24 mouse cellular contexts compared by ENCODE assay signal in genomic region chr11:22793176-22793880, GRCm38 (mm10).
DNase-seq lines count a peak whose midpoint lies in the region; ATAC-seq and TF ChIP-seq lines count a peak whose summit lies in the region.
"Had no signal": no experiment of that assay in that cellular context is flagged by ENCODE, and none has a peak within 500 bp of the region (broad histone marks: within the 10 kb centered on the region; RNA-seq: fewer than 3 reads in every experiment).

No protein-coding gene starts in this region.

- no peaks in the 10 kb centered on the region for H3K9me3 ChIP-seq in liver, embryonic 14.5 days (ENCODE audit: control insufficient read depth, low read length)
- H3K9me3 ChIP-seq: embryonic facial prominence, embryonic 15.5 days; G1E; heart, embryonic 15.5 days; hindbrain, embryonic 15.5 days; intestine, embryonic 15.5 days; limb, embryonic 13.5 days; lung, embryonic 15.5 days had no signal

- H3K4me1 ChIP-seq in liver, embryonic 14.5 days (replicated peaks; ENCODE audit: control insufficient read depth in 2 of 2, insufficient read depth in 2 of 2, low read length in 1 of 2): peaks cover 11 to 34% of the 10 kb centered on the region in 2 experiments
- H3K4me1 ChIP-seq: embryonic facial prominence, embryonic 15.5 days; hindbrain, embryonic 15.5 days; intestine, embryonic 15.5 days; limb, embryonic 13.5 days; lung, embryonic 15.5 days had no signal

- TF ChIP-seq CTCF in liver, embryonic 14.5 days (IDR thresholded peaks at IDR 0.05; ENCODE audit: low read depth): no peak

- peak; percentile 53 for ATAC-seq in CD4-positive, CD25-positive, alpha-beta regulatory T cell, adult 4 months
- peak; percentile 92 for ATAC-seq in liver, embryonic 14.5 days (ENCODE audit: insufficient read depth)
- no peak for ATAC-seq in frontal cortex, adult (ENCODE audit: low TSS enrichment)
- ATAC-seq: forebrain, embryonic 14.5 days; intestine, embryonic 15.5 days; midbrain, embryonic 16.5 days had no signal

- H3K4me2 ChIP-seq in liver, embryonic 14.5 days (ENCODE audit: low read depth): peak overlapping the region; percentile 43
- H3K4me2 ChIP-seq: embryonic facial prominence, embryonic 15.5 days; heart, embryonic 15.5 days; hindbrain, embryonic 15.5 days; intestine, embryonic 15.5 days; limb, embryonic 13.5 days; lung, embryonic 15.5 days had no signal

- no peak overlapping the region for H3K9ac ChIP-seq in liver, embryonic 14.5 days (replicated peaks)
- H3K9ac ChIP-seq: embryonic facial prominence, embryonic 15.5 days; heart, embryonic 15.5 days; hindbrain, embryonic 15.5 days; intestine, embryonic 15.5 days; limb, embryonic 13.5 days; lung, embryonic 15.5 days had no signal

- intact Hi-C loops in heart, postnatal 10 days (cut with DNase I): no loop called here
- intact Hi-C loops in gastrocnemius, postnatal 14 days (cut with DNase I; ENCODE audit: low total_unique reads): no loop called here

- no peaks in the 10 kb centered on the region for H3K36me3 ChIP-seq in liver, embryonic 14.5 days (replicated peaks; ENCODE audit: control insufficient read depth, insufficient read depth, low read depth)
- H3K36me3 ChIP-seq: embryonic facial prominence, embryonic 15.5 days; heart, embryonic 15.5 days; hindbrain, embryonic 15.5 days; intestine, embryonic 15.5 days; limb, embryonic 13.5 days; lung, embryonic 15.5 days had no signal

- peak overlapping the region; percentile 34 for H3K27ac ChIP-seq in liver, embryonic 14.5 days
- H3K27ac ChIP-seq: embryonic facial prominence, embryonic 15.5 days; heart, embryonic 15.5 days; hindbrain, embryonic 15.5 days; intestine, embryonic 15.5 days; limb, embryonic 13.5 days; lung, embryonic 15.5 days had no signal

- DNase-seq in heart, postnatal 4 days: peak; percentile 0
- DNase-seq in heart, postnatal 10 days: no peak
- DNase-seq in c-Kit-positive CD71-positive TER-119-positive erythroid progenitor cells, embryonic 14.5 days (ENCODE audit: low spot score): peak; percentile 50
- DNase-seq in liver, embryonic 14.5 days (ENCODE audit: low read depth in 3 of 3, low spot score in 3 of 3): peak; percentile 45 to 60 (median 47)
- no peak for DNase-seq in gastrocnemius, postnatal 14 days
- no peak for DNase-seq in gastrocnemius, postnatal 10 days
- DNase-seq: adrenal gland, adult 2 months; cerebellum, adult 2 months; cerebellum, postnatal 36 days; gastrocnemius, postnatal 36 days; kidney, postnatal 36 days; lung, postnatal 36 days; thymus, postnatal 14 days had no signal

- H3K4me3 ChIP-seq in liver, embryonic 14.5 days (ENCODE audit: insufficient read depth in 1 of 2, low read depth in 2 of 2, low read length in 2 of 2): no peak overlapping the region
- H3K4me3 ChIP-seq: embryonic facial prominence, embryonic 15.5 days; heart, embryonic 15.5 days; hindbrain, embryonic 15.5 days; intestine, embryonic 15.5 days; limb, embryonic 13.5 days; lung, embryonic 15.5 days had no signal

- 43% methylated on average over 3 of the region's 3 CpGs for WGBS in liver, embryonic 14.5 days (ENCODE audit: insufficient replicate concordance)

- TF ChIP-seq EP300 in liver, embryonic 14.5 days (IDR thresholded peaks at IDR 0.05; ENCODE audit: low read depth): peak; percentile 64

- H3K27me3 ChIP-seq in liver, embryonic 14.5 days (ENCODE audit: control insufficient read depth, insufficient read depth, low read length): no peaks in the 10 kb centered on the region
- H3K27me3 ChIP-seq: embryonic facial prominence, embryonic 15.5 days; heart, embryonic 15.5 days; hindbrain, embryonic 15.5 days; intestine, embryonic 15.5 days; limb, embryonic 13.5 days; lung, embryonic 15.5 days had no signal

Comparison
In these comparisons a context has a peak if more than half of its experiments do, and no peak if none do; other contexts are left out.
1. DNase-seq: peak in heart, postnatal 4 days (single experiment), c-Kit-positive CD71-positive TER-119-positive erythroid progenitor cells, embryonic 14.5 days (single experiment) and liver, embryonic 14.5 days (3 of 3); none in heart, postnatal 10 days (0 of 2), gastrocnemius, postnatal 14 days (single experiment) and gastrocnemius, postnatal 10 days (single experiment).